19 mouse cellular contexts compared by ENCODE assay signal in genomic region chrX:13254273-13254672, GRCm38 (mm10).
"Had no signal": no experiment of that assay in that cellular context is flagged by ENCODE, and none has a peak within 500 bp of the region (broad histone marks: within the 10 kb centered on the region; RNA-seq: fewer than 3 reads in every experiment).

No protein-coding gene starts in this region.

- ATAC-seq: hindbrain, embryonic 16.5 days; inflammation-experienced regulatory T-cells, adult 6 months; intestine, embryonic 15.5 days; intestine, postnatal 0 days had no signal

- DNase-seq: gastrocnemius, adult 2 months; gastrocnemius, postnatal 10 days; gastrocnemius, postnatal 25 days; heart, adult 18-20 months; heart, postnatal 10 days; heart, postnatal 4 days; kidney, adult 18-20 months; kidney, adult 8-10 months; kidney, postnatal 10 days; kidney, postnatal 25 days; kidney, postnatal 4 days; layer of hippocampus, adult 9-11 months; layer of hippocampus, postnatal 36 days; left cerebral cortex, postnatal 4 days; liver, embryonic 13.5 days had no signal
